Mouse (Mus musculus): ENCODE data around the gene Arvcf.
A peak's percentile ranks its signal among the peaks of the same experiment; 100 is the strongest.

Gene Arvcf

GRCm38 (mm10) chr16:18411026-18411649, 63.2 kb downstream of the Arvcf start:
- no peak for DNase-seq (ENCODE audit: low read depth)

- DNase-seq (ENCODE audit: low read depth) = no peak
Measured at GRCm38 (mm10) chr16:18411802-18412476, 64.0 kb downstream of the Arvcf start.

GRCm38 (mm10) chr16:18413032-18413816, 65.2 kb downstream of the Arvcf start:
- DNase-seq (ENCODE audit: low read depth) = no peak

DNA sequence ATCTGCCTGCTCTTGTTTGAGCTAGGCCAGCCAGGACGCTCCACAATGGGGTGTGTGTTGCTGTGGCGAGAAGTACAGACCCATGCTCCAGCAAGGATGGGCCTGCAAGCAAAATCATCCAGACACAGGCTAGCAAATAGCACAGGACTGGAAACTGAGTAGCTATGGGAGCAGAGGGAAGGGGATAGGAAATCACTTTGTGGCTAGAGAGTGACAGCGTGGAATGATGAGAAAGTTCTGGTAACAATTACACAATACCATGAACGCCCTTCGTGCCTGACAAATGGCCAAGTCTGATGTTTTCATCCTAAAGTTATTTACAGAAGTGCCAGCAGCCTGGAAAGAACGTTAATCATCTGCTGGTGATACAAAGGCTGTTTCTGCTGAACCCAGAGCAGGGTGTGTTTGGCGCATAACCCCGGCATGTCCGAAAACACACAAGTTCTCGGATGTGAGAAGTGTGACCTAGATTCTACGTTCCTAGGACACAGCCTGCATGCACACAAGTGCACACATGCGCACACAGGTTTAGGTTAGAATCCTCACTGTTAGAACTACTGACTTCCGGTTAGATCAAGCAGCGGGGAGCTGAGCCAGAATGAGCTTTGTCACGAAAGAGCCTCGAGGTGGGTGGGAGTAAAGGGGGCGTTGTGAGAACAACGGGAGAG, 68.2 kb downstream of the Arvcf start:
- DNase-seq (ENCODE audit: low read depth) = no peak

- no peak for DNase-seq (ENCODE audit: low read depth)
Measured at GRCm38 (mm10) chr16:18416837-18417236, 68.9 kb downstream of the Arvcf start.

- DNase-seq (ENCODE audit: low read depth) = no peak
Measured at GRCm38 (mm10) chr16:18417491-18417890, 69.5 kb downstream of the Arvcf start.

DNA sequence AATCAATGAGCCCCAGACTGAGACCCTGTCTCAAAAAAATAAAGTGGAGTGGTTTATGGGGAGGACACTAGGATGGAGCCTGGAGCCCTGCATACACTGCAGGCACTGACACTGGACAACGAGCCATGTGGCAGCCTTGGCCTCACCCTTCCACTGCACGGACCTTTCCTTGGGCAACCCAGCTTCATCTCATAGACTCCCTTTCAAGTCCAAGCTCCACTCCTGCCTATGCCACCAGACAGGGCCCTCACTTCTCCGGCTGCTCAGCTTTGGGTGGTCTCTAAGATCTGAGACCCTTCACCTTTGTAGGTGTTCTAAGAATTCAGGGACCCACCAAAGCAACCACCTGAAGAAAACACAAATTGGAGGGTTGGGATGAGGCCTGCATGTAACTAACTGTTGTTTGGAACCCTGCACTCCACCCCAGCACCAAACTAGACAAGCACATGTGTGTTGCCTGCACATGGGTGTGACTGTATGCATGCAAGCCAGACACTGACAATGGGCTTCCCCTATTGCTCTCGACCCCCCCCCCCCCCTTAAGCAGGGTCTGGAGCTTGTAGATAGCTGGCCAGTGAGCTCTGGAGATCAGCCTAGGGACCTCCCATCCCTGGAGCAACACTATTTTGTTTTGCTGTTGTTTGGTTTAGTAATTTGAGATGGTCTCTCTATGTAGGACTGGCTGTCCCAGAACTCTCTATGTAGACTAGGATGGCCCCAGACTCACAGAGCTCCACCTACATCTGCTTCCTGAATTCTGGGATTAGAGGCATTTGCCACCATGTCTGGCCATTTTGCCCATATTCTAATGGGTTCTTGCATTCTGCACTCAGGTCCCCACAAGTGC, 71.0 kb downstream of the Arvcf start:
- DNase-seq (ENCODE audit: low read depth) = peak; percentile 55

- no peak for DNase-seq (ENCODE audit: low read depth)
Measured at GRCm38 (mm10) chr16:18419603-18420026, 71.6 kb downstream of the Arvcf start.

DNA sequence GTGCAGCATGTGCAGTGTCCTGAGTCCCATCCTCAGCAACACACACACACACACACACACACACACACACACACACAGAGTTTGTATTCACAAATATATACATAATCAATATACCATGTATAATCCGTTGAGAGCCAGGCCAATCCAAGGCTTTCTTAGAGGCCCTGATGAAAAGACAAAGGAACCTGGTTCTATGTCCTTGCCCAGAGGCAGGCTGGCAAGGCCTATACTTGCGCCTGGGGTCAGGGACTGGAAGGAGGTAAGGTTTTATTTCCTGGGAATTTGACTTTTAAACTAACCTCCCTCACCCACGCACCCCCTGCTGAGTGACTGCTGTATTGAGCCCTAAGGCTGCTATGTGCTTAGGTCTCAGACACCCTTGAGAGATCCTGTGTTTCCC, 72.6 kb downstream of the Arvcf start:
- no peak for DNase-seq (ENCODE audit: low read depth)

DNA sequence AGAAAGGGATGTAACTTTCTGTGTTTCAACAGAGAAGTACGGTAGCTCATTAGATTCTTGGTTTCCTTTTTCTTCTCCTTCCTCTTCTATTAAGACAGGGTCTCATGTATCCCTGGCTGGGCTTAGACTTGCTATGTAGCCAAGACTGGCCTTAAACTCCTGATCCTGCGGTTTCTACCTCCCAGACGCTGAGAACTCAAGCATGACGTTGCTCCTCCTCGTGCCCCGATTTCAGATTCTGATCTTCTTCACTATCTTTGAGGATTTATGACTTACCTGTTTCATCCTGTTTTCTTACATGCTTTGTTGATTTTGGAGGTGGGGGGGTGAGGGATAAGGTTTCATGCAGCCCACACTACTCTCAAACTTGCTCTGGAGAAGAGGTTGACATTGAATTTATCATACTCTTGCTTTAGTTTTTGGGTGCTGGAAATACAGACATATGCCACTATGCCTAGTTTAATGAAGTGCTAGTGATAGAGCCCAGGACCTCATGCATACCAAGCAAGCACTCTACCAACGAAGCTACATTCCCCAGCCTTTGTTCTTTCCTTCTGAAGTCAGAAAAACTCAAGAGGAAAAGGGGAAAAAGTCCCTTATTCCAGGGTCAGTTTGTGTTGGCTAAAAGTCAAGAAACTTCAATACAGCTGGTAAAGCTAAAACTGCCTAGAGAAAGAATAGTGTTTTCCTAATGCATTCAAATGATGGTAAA, 75.4 kb downstream of the Arvcf start:
- no peak for DNase-seq (ENCODE audit: low read depth)

GRCm38 (mm10) chr16:18423915-18424265, 75.9 kb downstream of the Arvcf start:
- DNase-seq (ENCODE audit: low read depth) = no peak

DNA sequence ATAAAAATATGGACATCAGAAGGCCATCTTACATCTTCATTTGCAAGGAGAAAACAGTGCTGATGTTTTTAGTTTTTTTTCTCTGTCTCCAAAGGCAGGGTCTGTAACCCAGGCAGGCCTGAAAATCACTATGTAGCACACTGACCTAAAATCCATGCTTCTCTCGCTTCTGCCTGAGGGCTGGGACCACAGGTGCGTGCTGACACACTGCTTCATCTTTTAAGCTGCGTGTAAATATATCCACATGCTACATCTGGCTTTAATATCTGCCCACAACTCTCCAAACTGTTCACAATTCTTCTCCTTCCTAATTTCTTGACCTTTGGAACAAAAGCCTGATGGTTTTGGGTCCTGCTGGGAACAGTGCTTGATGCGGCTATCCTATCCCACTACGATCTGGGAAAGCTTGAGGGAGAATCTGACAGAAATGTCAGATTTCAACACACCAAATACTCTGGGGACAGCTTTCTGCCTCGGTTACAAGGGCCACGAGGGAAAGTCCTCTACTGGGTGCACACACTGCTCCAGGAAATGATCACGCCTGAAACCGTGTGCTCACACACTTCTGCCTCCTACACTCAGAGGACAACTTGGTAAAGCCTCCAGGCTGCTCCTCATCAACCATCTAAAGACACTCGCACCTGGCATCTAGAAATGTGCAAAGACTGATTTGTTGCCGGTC, 76.5 kb downstream of the Arvcf start:
- DNase-seq (ENCODE audit: low read depth) = no peak

DNA sequence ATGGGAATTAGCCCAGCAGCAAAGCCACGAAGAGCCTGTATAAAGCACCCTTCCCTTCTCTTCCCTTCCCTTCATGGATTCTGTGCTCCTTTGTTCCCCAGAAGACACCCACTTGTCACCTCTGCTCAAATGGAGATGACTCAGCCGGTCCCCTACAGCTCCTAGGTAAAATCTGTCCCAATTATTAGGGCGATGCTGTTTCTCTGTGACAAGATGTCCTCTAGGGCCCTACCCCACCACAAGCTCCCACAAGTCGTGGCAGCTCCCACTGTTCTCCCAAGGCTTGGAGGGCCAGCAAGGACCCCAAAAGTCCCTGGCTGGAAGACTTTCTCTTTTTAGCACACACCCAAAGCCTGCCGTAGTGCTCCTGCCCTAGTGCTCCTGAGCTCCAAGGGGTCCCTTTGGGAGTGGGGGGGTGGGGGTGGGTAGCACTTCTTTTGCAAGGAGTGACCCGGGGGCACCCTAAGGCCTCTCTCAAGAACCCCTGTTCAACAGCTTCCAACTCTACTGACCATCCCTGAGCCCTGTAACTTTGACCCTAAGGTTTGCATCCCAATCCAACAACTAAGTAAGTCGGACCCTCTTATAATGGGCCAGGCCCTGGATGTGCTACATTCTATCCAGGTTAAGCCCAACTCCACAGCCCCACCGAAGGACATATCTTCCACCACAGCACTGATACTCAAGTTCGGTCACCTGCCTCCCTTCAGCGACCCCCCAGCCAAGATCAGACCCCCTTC, 77.7 kb downstream of the Arvcf start:
- no peak for DNase-seq (ENCODE audit: low read depth)

DNA sequence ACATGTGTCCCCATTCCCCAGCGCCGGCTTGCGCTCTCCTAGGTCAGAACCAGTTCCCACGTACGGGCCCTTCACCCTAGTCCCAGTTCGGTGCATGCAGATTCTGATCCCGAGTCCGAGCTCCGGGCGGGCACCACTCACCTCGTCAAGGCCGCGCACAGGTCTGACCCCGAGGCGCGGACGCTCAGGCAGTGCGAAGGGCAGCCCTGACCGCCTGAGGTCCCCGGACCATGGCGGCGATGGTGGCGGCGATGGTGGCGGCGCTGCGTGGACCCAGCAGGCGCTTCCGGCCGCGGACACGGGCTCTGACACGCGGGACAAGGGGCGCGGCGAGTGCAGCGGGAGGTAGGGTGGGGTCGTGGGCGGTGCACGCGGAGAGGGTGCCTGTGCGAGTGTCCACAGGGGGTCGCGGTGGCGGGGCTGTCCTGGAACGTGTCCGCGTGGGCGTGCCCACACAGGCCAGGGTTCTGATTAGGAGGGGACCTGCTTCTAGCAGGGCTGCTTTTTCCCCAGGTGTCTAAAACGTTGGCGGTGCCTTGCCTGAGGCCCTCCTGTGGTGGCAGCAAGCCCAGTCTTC, 78.3 kb downstream of the Arvcf start, which contains the start of gene Txnrd2:
Txnrd2 (plus strand) TSS at position 170 of the 577 bp plus-strand sequence.
- peak; percentile 58 for DNase-seq (ENCODE audit: low read depth)

GRCm38 (mm10) chr16:18426802-18427280, 78.9 kb downstream of the Arvcf start, which contains the start of gene Comt:
Comt (minus strand) TSS chr16:18426852.
- DNase-seq (ENCODE audit: low read depth) = no peak

DNA sequence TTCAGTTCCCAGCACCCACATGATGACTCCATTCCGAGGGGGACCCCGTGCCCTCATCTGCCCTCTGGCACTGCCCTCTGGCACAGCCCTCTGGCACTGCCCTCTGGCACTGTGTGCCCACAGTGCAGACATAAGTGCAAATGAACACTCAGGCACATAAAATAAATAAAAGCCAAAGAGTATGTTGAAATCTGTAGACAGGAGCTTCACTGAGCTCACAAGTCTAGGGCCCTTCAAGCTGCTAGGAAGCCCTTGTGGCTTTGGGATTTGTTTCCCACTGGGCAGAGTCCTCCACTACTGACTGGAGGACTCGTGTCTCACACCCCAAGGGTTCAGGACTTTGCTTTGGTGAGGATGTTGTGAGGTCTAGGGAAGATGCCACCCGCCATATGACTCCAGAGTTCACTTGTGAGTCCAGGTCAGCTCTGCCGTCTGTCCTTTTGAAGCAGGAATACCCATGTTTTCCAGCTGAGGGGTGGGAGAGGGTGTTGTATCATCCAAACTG, 80.1 kb downstream of the Arvcf start:
- DNase-seq (ENCODE audit: low read depth) = no peak

DNA sequence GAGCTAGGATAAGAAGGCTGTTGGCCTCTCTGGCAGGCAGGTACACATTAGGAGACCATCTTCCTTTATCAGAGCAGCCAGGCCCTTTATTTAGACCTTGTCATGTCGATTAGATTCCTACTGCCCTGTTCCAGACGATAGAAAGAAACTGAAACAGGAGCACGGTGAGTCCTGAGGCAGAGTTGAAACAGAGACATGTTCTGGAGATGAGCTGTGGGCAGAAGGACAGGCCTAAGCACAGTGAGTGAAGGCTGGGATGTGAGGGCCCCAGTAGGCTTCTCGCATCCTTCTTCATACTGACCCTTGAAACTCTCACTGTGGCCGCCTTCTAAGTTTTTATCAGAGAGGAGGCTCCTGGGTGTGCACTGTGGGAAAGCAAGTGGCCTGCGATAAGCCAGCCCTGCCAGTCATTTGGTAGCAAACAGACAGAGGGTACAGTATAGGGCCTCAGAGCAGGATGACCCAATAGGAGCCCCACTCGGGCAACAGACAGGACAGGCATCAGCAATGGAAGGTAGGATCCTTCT, 80.6 kb downstream of the Arvcf start:
- peak; percentile 81 for DNase-seq (ENCODE audit: low read depth)

DNA sequence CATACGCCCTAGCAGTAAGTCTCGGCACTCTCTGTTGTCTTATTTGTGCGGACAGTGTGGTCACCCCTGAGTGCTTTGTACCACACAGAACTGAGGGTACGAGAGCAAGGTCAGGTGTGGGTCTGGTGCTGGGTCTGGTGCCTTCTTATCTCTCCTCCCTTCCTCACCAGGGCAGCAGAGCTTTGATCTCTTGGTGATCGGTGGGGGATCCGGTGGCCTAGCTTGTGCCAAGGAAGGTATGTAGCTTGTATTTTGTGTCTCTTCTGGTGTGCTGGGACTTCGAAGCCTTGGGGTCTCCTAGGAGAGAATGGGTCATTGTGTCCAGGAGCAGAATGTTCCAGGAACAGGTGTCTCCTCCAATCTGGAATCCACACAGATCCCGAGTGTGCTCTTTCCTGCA, 81.7 kb downstream of the Arvcf start:
- no peak for DNase-seq (ENCODE audit: low read depth)
